Mouse (Mus musculus): ENCODE results near the gene Ssna1.

Ssna1 gene

GRCm38 (mm10) chr2:25290101-25290815 lies 18.0 kb upstream of the Ssna1 start:
- DNase-seq (ENCODE audit: low spot score) = no peak

- DNase-seq (ENCODE audit: low spot score) = no peak
Observed at GRCm38 (mm10) chr2:25289651-25290050, 17.4 kb upstream of the Ssna1 start, which contains the start of gene Lrrc26. Lrrc26 (plus strand) TSS chr2:25289915.

- DNase-seq (ENCODE audit: low spot score) = no peak
Observed at GRCm38 (mm10) chr2:25288734-25289345, 16.6 kb upstream of the Ssna1 start.

- no peak for DNase-seq (ENCODE audit: low spot score)
Observed at GRCm38 (mm10) chr2:25287927-25288649, 15.8 kb upstream of the Ssna1 start, which contains the start of gene Tmem210. Tmem210 (plus strand) TSS chr2:25288145.

- no peak for DNase-seq (ENCODE audit: low spot score)
Observed at GRCm38 (mm10) chr2:25286837-25287636, 14.8 kb upstream of the Ssna1 start.

GRCm38 (mm10) chr2:25286314-25286713 lies 14.1 kb upstream of the Ssna1 start:
- no peak for DNase-seq (ENCODE audit: low spot score)

GRCm38 (mm10) chr2:25285551-25285950 lies 13.3 kb upstream of the Ssna1 start:
- DNase-seq (ENCODE audit: low spot score) = no peak

GRCm38 (mm10) chr2:25278928-25279882 lies 7.0 kb upstream of the Ssna1 start:
- no peak for DNase-seq (ENCODE audit: low spot score)

- DNase-seq (ENCODE audit: low spot score) = no peak
Observed at GRCm38 (mm10) chr2:25273010-25273409, 772 bp upstream of the Ssna1 start.

GRCm38 (mm10) chr2:25272515-25272914 lies 277 bp upstream of the Ssna1 start:
- no peak for DNase-seq (ENCODE audit: low spot score)

GRCm38 (mm10) chr2:25267746-25268309 lies 4.4 kb downstream of the Ssna1 start:
- DNase-seq (ENCODE audit: low spot score) = no peak

GRCm38 (mm10) chr2:25267241-25267640 lies 5.0 kb downstream of the Ssna1 start:
- DNase-seq (ENCODE audit: low spot score) = no peak

- no peak for DNase-seq (ENCODE audit: low spot score)
Observed at GRCm38 (mm10) chr2:25266720-25267119, 5.5 kb downstream of the Ssna1 start.

GRCm38 (mm10) chr2:25265897-25266656 lies 6.2 kb downstream of the Ssna1 start:
- no peak for DNase-seq (ENCODE audit: low spot score)

- DNase-seq (ENCODE audit: low spot score) = no peak
Observed at GRCm38 (mm10) chr2:25264851-25265250, 7.4 kb downstream of the Ssna1 start.

GRCm38 (mm10) chr2:25264286-25264660 lies 8.0 kb downstream of the Ssna1 start:
- DNase-seq (ENCODE audit: low spot score) = no peak

GRCm38 (mm10) chr2:25263623-25264285 lies 8.5 kb downstream of the Ssna1 start:
- DNase-seq (ENCODE audit: low spot score) = no peak

- no peak for DNase-seq (ENCODE audit: low spot score)
Observed at GRCm38 (mm10) chr2:25262795-25263622, 9.2 kb downstream of the Ssna1 start.

Measured in ovary, adult 18-20 months (tissue).